Mouse (Mus musculus) heart, postnatal 4 days (tissue): ENCODE measurements at regions not wholly inside any gene's neighbourhood (a gene's known extent, or its start where the extent isn't known, plus 50 kb on each side); places are given as distances from the start of the nearest gene placed in this dataset.

Experiments
- DNase-seq: peaks from one replicate; pipeline ENCODE4 v3.0.0; 2021

- DNase-seq, result no peak
Measured at GRCm38 (mm10) chrX:77443852-77444492, 66.8 kb upstream of the Tbl1x start.

- DNase-seq, result no peak
Measured at GRCm38 (mm10) chrX:77446755-77447154, 64.1 kb upstream of the Tbl1x start.

GRCm38 (mm10) chrX:77451977-77452675 lies 58.7 kb upstream of the Tbl1x start:
- DNase-seq, result no peak
